Mouse (Mus musculus) liver, embryonic 14.5 days (tissue): Measurements from ENCODE around the gene Enpp4.

Source experiments
- CTCF ChIP-seq: IDR thresholded peaks from 2 replicates; pipeline ENCODE4 v1.5.1; 2016; ENCODE audit warnings: antibody characterized with exemption, low read depth, control low read depth
- EP300 ChIP-seq: IDR thresholded peaks from 2 replicates; pipeline ENCODE4 v1.6.1; 2016; ENCODE audit warnings: antibody characterized with exemption, low read depth

- TF ChIP-seq EP300, result no peak
- no peak for TF ChIP-seq CTCF
Measured at GRCm38 (mm10) chr17:44090916-44091315, 14.7 kb downstream of the Enpp4 start.
